Mouse (Mus musculus): ENCODE data around the gene Rps8. TPM values are rescaled to one million over a fixed set of nuclear protein-coding genes. Genes with fewer than 3 reads are reported as not detected.

Gene Rps8
- total RNA-seq, 2 experiments from 2014 or later = 576 to 601 TPM

Small RNA genes within 50 kb of the gene (microRNA-seq; reads per million reads assigned to microRNA genes)
- gene Gm22398 = 0 reads per million in 2 experiments

Other genes starting within 250 kb of the Rps8 start
- 10 to 100 TPM; 61.9 to 69.4 TPM for gene Urod, start 161.8 kb downstream of the Rps8 start, total RNA-seq (2021)
- 10 to 100 TPM; 43.7 to 45.4 TPM for gene Hectd3, start 160.9 kb downstream of the Rps8 start, total RNA-seq (2021)
- gene Eif2b3, start 136.8 kb downstream of the Rps8 start, total RNA-seq (2021) = 10 to 100 TPM; 15.8 to 17.8 TPM
- 1 to 10 TPM; 1.6 to 1.8 TPM for gene Ptch2, start 60.2 kb downstream of the Rps8 start, total RNA-seq (2021)
- gene Btbd19, start 30.5 kb downstream of the Rps8 start, total RNA-seq (2021) = 10 to 100 TPM; 13.9 to 16.9 TPM
- 1 to 10 TPM in 1 of 2 experiments, under 1 TPM in 1; 0.46 to 1.1 TPM for gene Tctex1d4, start 29.4 kb downstream of the Rps8 start, total RNA-seq (2021)
- gene Plk3, start 22.3 kb downstream of the Rps8 start, total RNA-seq (2021) = 1 to 10 TPM; 8.7 to 9.2 TPM
- gene Kif2c, start 26.4 kb upstream of the Rps8 start, total RNA-seq (2021) = under 1 TPM in 1 of 2 experiments, not detected in 1; 0.35 TPM
- gene Tmem53, start 95.7 kb upstream of the Rps8 start, total RNA-seq (2021) = 1 to 10 TPM; 5.1 to 6.0 TPM
- under 1 TPM; 0.57 to 0.86 TPM for gene Armh1, start 95.9 kb upstream of the Rps8 start, total RNA-seq (2021)